Mouse (Mus musculus) heart, embryonic 14.5 days (tissue): ENCODE data around the gene Tex45. TPM values are rescaled to one million over a fixed set of nuclear protein-coding genes. Genes with fewer than 3 reads are reported as not detected.

Experiments
- ATAC-seq: fragments of 200-750 bp; cut with Nextera tagmentation; 2 replicates; pipeline ENCODE4 v1.8.0; 2017; ENCODE audit warnings: low read depth, moderate TSS enrichment; ENCODE audit not compliant: insufficient number of reproducible peaks, insufficient read depth, low FRiP score
- H3K27ac ChIP-seq, 2 experiments: fragments of 200-500 bp in 1 of 2; fragments of 300-500 bp in 1 of 2; sonication (generic) in 1 of 2; replicated peaks in 1 of 2; 2 replicates each; pipeline ENCODE4 v1.5.1; 2012 to 2014; ENCODE audit warnings: low read depth in 2 of 2, low read length in 2 of 2, control low read depth in 1 of 2, mild to moderate bottlenecking in 1 of 2, mixed read lengths in 1 of 2; ENCODE audit not compliant: control insufficient read depth in 1 of 2, insufficient read depth in 1 of 2
- H3K27me3 ChIP-seq: fragments of 300-500 bp; sonication (generic); 2 replicates; pipeline ENCODE4 v1.6.1; 2014; ENCODE audit warnings: mild to moderate bottlenecking, low read length, control low read depth; ENCODE audit not compliant: control insufficient read depth, insufficient read depth
- H3K36me3 ChIP-seq: fragments of 300-500 bp; sonication (generic); 2 replicates; pipeline ENCODE4 v1.6.1; 2014; ENCODE audit warnings: mild to moderate bottlenecking, control low read depth, low read length, mixed read lengths; ENCODE audit not compliant: control insufficient read depth, insufficient read depth
- H3K4me1 ChIP-seq, 2 experiments: fragments of 200-500 bp in 1 of 2; fragments of 300-500 bp in 1 of 2; sonication (generic) in 1 of 2; 2 replicates each; pipeline ENCODE4 v1.6.1; 2012 to 2014; ENCODE audit warnings: low read length in 2 of 2, control low read depth in 1 of 2, mixed read lengths in 1 of 2; ENCODE audit not compliant: control insufficient read depth in 2 of 2, insufficient read depth in 2 of 2
- H3K4me2 ChIP-seq: fragments of 300-500 bp; sonication (generic); 2 replicates; pipeline ENCODE4 v1.6.1; 2014; ENCODE audit warnings: mild to moderate bottlenecking, low read length
- H3K4me3 ChIP-seq, 2 experiments: fragments of 200-500 bp in 1 of 2; fragments of 300-500 bp in 1 of 2; sonication (generic) in 1 of 2; 2 replicates each; pipeline ENCODE4 v1.5.1; 2012 to 2014; ENCODE audit warnings: low read length in 2 of 2, mild to moderate bottlenecking in 2 of 2, control low read depth in 1 of 2, low read depth in 1 of 2, moderate library complexity in 1 of 2; ENCODE audit not compliant: control insufficient read depth in 1 of 2, insufficient read depth in 1 of 2
- H3K9ac ChIP-seq: fragments of 300-500 bp; sonication (generic); 2 replicates; pipeline ENCODE4 v1.6.1; 2014; ENCODE audit warnings: mild to moderate bottlenecking, low read length
- H3K9me3 ChIP-seq: fragments of 300-500 bp; sonication (generic); 2 replicates; pipeline ENCODE4 v1.6.1; 2016; ENCODE audit warnings: low read length, control low read depth; ENCODE audit not compliant: control insufficient read depth
- WGBS: fragments of 180-500 bp; shearing (Covaris S2); extraction: QIAGEN DNeasy Blood & Tissue Kit; methylation state at CpG from one replicate; pipeline ENCODE4 v1.1.7; 2014; 5-methylcytosine and 5-hydroxymethylcytosine counted together
- polyA plus RNA-seq: library from polyadenylated mRNA; unstranded; fragments of >200 nt; fragmentation: Nextera tagmentation; extraction: Ambion mirVana; gene quantifications from 2 replicates; pipeline ENCODE4 v1.2.1, GENCODE M21; 2014

The Tex45 gene
- polyA plus RNA-seq, 1 experiment from 2014 or later, result not detected

- WGBS, result 53% methylated on average over 9 of the region's 9 CpGs
- Histone ChIP-seq H3K9ac (peak overlapping the region; percentile 79), H3K27me3 (no peaks in the 10 kb centered on the region), H3K36me3 (no peaks in the 10 kb centered on the region), H3K4me1 (no peaks in the 10 kb centered on the region; a peak in 1 of 4 replicates), H3K4me3 (peak overlapping the region; percentile 55 to 58), H3K4me2 (peak overlapping the region; percentile 80), H3K27ac (peak overlapping the region; percentile 78 to 83), H3K9me3 (no peaks in the 10 kb centered on the region)
- ATAC-seq, result no peak
These were observed 2.6 kb upstream of the Tex45 start for GRCm38 (mm10) chr8:3467886-3468545.

- Histone ChIP-seq H3K4me2 (no peak overlapping the region), H3K27me3 (no peaks in the 10 kb centered on the region), H3K4me3 (no peak overlapping the region), H3K9me3 (no peaks in the 10 kb centered on the region), H3K4me1 (no peaks in the 10 kb centered on the region; a peak in 1 of 4 replicates), H3K36me3 (no peaks in the 10 kb centered on the region), H3K27ac (no peak overlapping the region), H3K9ac (no peak overlapping the region)
- 89% methylated on average over 1 of the region's 1 CpGs for WGBS
- no peak for ATAC-seq
These were observed 1.8 kb upstream of the Tex45 start for GRCm38 (mm10) chr8:3468838-3469237.

GRCm38 (mm10) chr8:3475715-3476429, 5.2 kb downstream of the Tex45 start:
- no peaks in the 10 kb centered on the region for H3K36me3 ChIP-seq
- no peaks in the 10 kb centered on the region for H3K27me3 ChIP-seq
- no peaks in the 10 kb centered on the region for H3K9me3 ChIP-seq
- H3K4me3 ChIP-seq, result peak overlapping the region; percentile 35 to 40
- 21% methylated on average over 37 of the region's 37 CpGs for WGBS
- peaks cover 4 to 6% of the 10 kb centered on the region in 2 experiments; a peak in 2 of 4 replicates for H3K4me1 ChIP-seq
- no peak overlapping the region for H3K27ac ChIP-seq
- peak overlapping the region; percentile 48; the same call in 1 of the 2 replicates for H3K9ac ChIP-seq
- no peak; the same call in 1 of the 2 replicates for ATAC-seq
- peak overlapping the region; percentile 74 for H3K4me2 ChIP-seq

- WGBS, result 53% methylated on average over 4 of the region's 4 CpGs
- Histone ChIP-seq H3K27me3 (no peaks in the 10 kb centered on the region), H3K27ac (no peak overlapping the region), H3K4me3 (no peak overlapping the region), H3K4me1 (peaks cover 7 to 9% of the 10 kb centered on the region in 2 experiments; a peak in 3 of 4 replicates), H3K4me2 (no peak overlapping the region), H3K9ac (no peak overlapping the region), H3K36me3 (no peaks in the 10 kb centered on the region), H3K9me3 (no peaks in the 10 kb centered on the region)
- ATAC-seq, result no peak
These were observed 9.6 kb downstream of the Tex45 start for GRCm38 (mm10) chr8:3480221-3480785.

GRCm38 (mm10) chr8:3481605-3482004, 10.9 kb downstream of the Tex45 start:
- Histone ChIP-seq H3K27ac (no peak overlapping the region), H3K4me3 (no peak overlapping the region), H3K9ac (no peak overlapping the region), H3K4me2 (no peak overlapping the region), H3K4me1 (peaks cover 3% of the 10 kb centered on the region in 2 experiments; a peak in 1 of 4 replicates), H3K36me3 (no peaks in the 10 kb centered on the region), H3K9me3 (no peaks in the 10 kb centered on the region), H3K27me3 (no peaks in the 10 kb centered on the region)
- ATAC-seq, result no peak
- WGBS, result 50% methylated on average over 5 of the region's 5 CpGs

GRCm38 (mm10) chr8:3482240-3482740, 11.6 kb downstream of the Tex45 start:
- H3K9ac ChIP-seq, result no peak overlapping the region
- H3K4me3 ChIP-seq, result no peak overlapping the region
- no peaks in the 10 kb centered on the region for H3K27me3 ChIP-seq
- WGBS, result 79% methylated on average over 22 of the region's 22 CpGs
- H3K4me2 ChIP-seq, result no peak overlapping the region
- H3K36me3 ChIP-seq, result no peaks in the 10 kb centered on the region
- H3K9me3 ChIP-seq, result no peaks in the 10 kb centered on the region
- peaks cover 3% of the 10 kb centered on the region in 2 experiments; a peak in 1 of 4 replicates for H3K4me1 ChIP-seq
- ATAC-seq, result no peak
- H3K27ac ChIP-seq, result no peak overlapping the region

- Histone ChIP-seq H3K4me2 (no peak overlapping the region), H3K27ac (no peak overlapping the region), H3K36me3 (no peaks in the 10 kb centered on the region), H3K9ac (no peak overlapping the region), H3K4me1 (peaks cover 3% of the 10 kb centered on the region in 2 experiments; a peak in 1 of 4 replicates), H3K4me3 (no peak overlapping the region), H3K27me3 (no peaks in the 10 kb centered on the region), H3K9me3 (no peaks in the 10 kb centered on the region)
- WGBS, result 53% methylated on average over 7 of the region's 7 CpGs
- no peak for ATAC-seq
These were observed 12.9 kb downstream of the Tex45 start for GRCm38 (mm10) chr8:3483546-3483945.
